Mouse (Mus musculus) R1 (cell line): ENCODE measurements at regions not wholly inside any gene's neighbourhood (a gene's known extent, or its start where the extent isn't known, plus 50 kb on each side); places are given as distances from the start of the nearest gene placed in this dataset.

Source experiments
- DNase-seq: peaks from one replicate; pipeline ENCODE4 v3.0.0-alpha.2; 2018; ENCODE audit warnings: low read depth, low spot score

- no peak for DNase-seq
These were observed 147.2 kb downstream of the Nr2f2 start for GRCm38 (mm10) chr7:70219310-70219709.

GRCm38 (mm10) chr7:70217137-70217536, 149.4 kb downstream of the Nr2f2 start:
- DNase-seq, result no peak

GRCm38 (mm10) chr7:70213970-70214520, 152.5 kb downstream of the Nr2f2 start:
- no peak for DNase-seq

GRCm38 (mm10) chr7:70205900-70206299, 160.6 kb downstream of the Nr2f2 start:
- no peak for DNase-seq

GRCm38 (mm10) chr7:70200188-70200587, 166.3 kb downstream of the Nr2f2 start:
- peak; percentile 44 for DNase-seq

- no peak for DNase-seq
These were observed 187.6 kb downstream of the Nr2f2 start for GRCm38 (mm10) chr7:70178956-70179355.

- DNase-seq, result no peak
These were observed 188.5 kb downstream of the Nr2f2 start for GRCm38 (mm10) chr7:70178006-70178405.

- no peak for DNase-seq
These were observed 189.8 kb downstream of the Nr2f2 start for GRCm38 (mm10) chr7:70176686-70177259.

GRCm38 (mm10) chr7:70176086-70176485, 190.4 kb downstream of the Nr2f2 start:
- no peak for DNase-seq

GRCm38 (mm10) chr7:70172431-70172830, 194.1 kb downstream of the Nr2f2 start:
- DNase-seq, result no peak

GRCm38 (mm10) chr7:70171456-70171855, 195.1 kb downstream of the Nr2f2 start:
- no peak for DNase-seq

- no peak for DNase-seq
These were observed 198.5 kb downstream of the Nr2f2 start for GRCm38 (mm10) chr7:70168080-70168479.

GRCm38 (mm10) chr7:70166081-70166480, 200.5 kb downstream of the Nr2f2 start:
- no peak for DNase-seq

GRCm38 (mm10) chr7:70165501-70165900, 201.0 kb downstream of the Nr2f2 start:
- DNase-seq, result no peak

- no peak for DNase-seq
These were observed 201.8 kb downstream of the Nr2f2 start for GRCm38 (mm10) chr7:70164691-70165193.

GRCm38 (mm10) chr7:70158531-70158930, 208.0 kb downstream of the Nr2f2 start:
- no peak for DNase-seq

- no peak for DNase-seq
These were observed 221.7 kb downstream of the Nr2f2 start for GRCm38 (mm10) chr7:70144726-70145271.

- DNase-seq, result no peak
These were observed 229.7 kb downstream of the Nr2f2 start for GRCm38 (mm10) chr7:70136837-70137236.

GRCm38 (mm10) chr7:70135416-70135815, 231.1 kb downstream of the Nr2f2 start:
- no peak for DNase-seq

GRCm38 (mm10) chr7:70129963-70130362, 236.6 kb downstream of the Nr2f2 start:
- DNase-seq, result no peak

GRCm38 (mm10) chr7:70122818-70123217, 243.7 kb downstream of the Nr2f2 start:
- DNase-seq, result no peak

GRCm38 (mm10) chr7:70119517-70119916, 247.0 kb downstream of the Nr2f2 start:
- DNase-seq, result no peak

GRCm38 (mm10) chr7:70118971-70119370, 247.6 kb downstream of the Nr2f2 start:
- DNase-seq, result peak; percentile 15
